Mouse (Mus musculus): Measurements from ENCODE around the gene Slc7a7.
A peak's percentile ranks its signal among the peaks of the same experiment; 100 is the strongest.

Slc7a7 gene

DNA sequence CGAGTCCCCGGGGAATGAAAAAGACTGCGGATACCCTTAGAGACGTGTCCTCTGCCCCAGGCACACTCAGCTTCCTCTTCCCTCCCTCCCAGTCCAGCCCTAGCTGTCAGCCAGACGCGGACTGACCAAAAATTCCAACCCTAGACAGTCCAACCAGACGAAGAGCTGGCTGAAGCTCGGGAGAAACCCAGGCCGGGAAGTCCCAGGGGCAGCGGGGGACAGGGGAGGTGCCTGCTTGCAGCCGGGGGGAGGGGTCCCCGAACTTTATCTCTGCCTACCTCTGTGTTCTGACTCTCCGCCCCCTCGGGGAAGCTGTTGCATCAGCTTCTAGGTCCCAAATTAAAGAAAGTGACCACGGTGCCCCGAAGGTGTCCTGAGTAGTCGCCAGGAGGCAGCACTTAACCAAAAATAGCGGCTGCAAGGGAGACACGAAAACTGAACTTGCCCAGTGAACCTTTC lies at the start of gene Slc7a7:
Slc7a7 (minus strand) TSS at position 158 of the 459 bp plus-strand sequence.
- no peak for DNase-seq (ENCODE audit: low spot score)

DNA sequence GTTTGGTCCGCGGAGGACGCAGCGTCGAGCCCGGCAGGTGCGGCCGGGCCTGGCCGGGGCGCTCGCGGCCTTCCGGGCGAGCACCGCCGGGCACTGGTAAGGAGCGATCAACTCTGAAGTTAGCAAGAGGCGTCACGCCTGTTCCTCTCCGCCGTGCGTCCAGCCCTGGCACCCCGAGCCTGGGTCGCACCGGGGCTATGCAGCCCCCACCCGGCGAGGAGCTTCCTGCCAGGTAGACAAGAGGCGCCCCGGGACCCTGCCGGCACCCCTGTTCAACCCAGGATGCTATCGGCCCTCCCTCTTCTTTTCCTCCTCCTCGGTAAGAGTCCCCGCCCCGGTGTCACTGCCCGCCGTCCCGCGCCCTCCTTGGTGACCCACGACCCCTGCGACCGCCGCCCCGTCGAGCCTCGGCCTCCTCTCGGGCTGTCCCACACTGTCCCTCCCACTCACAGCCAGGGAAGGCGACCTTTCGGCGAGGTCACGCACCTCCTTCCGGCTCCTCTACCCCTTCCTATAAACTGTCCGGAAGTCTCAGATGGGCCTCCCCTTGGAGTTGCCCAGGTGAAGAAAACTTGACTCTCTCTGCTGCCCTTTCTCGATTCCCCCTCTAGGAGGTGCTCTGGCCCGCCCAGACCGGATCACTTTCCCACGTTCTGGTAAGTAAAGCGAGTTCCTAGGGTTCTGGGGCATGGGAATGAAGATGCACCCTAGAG lies 46.9 kb upstream of the Slc7a7 start:
- DNase-seq (ENCODE audit: low spot score) = peak; percentile 78

DNA sequence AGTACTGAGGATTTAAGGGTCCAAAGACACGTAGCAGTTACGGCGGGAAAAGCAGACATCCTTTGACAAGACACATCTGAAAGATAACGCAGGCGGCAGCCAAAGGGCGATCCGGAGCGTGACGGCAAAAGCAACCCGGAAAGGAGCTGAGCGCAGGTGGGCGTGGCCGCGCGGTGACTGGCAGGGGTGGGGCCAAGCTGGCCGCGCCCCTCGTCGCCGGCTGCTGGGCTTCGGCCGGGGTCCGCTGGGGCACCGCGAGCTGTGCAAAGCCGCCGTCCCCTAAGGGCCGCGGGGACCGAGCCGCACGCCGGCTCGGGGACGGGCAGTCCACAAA lies 46.3 kb upstream of the Slc7a7 start, which contains the start of gene Lrp10:
Lrp10 (plus strand) TSS at position 179 of the 334 bp plus-strand sequence.
- DNase-seq (ENCODE audit: low spot score) = peak; percentile 89

DNA sequence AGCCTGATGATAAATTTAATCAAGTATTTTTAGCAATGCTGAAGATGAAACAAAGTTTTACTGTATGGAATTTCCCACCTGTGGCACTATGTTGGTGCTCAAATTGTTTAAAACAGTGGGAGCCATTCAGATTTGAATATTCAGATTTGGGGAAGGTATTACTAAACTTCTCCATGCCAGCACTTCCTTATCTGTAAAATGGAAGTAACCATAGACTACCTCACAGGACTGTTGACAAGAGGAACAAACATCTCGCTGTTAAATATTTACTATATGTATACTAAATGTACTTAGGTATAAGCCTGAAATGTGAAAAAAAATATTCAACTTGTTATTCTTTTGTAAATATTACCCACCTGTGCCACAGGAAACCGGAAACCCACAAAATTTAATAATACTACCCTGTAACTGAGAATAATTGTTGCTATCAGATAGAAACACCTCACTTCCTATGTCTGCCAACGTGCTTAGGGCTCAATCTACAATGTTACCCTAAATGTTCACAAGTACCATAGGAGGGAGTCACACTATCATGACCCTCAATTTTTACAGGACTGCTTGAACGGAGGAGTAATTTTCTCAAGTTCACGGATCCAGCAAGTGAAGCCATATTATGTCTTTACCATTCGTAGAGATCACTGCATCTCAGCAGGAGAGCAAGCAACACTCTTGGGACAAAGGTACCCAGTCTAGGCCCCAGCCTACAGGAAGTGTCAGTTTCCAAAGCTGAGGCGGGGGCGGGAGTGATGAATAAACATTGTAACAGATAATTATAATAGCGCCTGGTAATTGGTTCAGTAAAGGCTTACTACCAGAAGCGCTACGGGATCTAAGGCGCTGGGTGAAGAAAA lies 45.8 kb upstream of the Slc7a7 start:
- DNase-seq (ENCODE audit: low spot score) = no peak

DNA sequence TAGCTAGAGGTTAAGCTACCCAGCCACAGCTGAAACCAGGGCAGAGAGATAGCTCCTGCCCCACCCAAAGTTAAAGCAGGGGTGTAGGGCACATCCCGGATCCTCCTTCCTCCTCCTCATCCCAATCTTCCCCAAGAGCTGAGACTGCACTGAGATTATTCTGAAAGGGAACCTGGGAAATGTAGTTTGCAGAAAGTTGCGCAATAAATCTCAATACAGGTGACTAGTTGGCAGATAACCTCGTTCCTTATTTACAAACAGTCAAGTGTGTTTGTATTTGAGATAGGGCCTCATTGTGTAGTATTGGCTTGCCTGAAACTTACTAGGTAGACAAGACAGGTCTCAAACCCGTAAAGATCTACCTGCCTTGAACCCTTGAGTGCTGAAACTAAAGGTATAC lies 44.6 kb upstream of the Slc7a7 start:
- no peak for DNase-seq (ENCODE audit: low spot score)

DNA sequence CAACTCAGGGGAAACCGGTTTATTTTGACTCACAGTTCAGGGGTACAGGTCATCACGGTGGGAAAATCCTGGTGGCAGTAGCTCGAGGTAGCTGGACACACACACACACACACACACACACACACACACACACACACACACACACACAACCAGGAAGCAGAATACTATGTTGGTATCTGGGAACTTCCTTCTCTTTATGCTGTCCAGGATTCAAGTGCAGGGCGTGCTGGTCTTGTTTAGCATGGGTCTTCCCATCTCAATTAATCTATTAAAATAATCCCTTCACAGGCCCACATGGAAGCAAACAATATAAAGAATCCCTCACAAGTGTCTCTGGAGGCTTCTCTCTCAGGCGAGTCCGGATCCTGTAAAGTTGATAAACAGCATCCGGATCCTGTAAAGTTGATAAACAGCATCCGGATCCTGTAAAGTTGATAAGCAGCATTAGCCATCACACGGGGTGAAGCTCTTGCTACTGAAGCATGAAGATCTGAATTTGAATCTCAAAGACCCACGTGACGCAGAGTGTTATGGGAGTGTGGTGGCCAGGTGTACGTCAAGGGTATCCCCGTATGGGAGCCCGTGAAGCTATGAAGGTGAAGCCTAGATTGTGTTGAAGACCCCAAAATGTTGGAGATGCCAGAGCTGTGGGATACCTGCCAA lies 40.5 kb upstream of the Slc7a7 start:
- DNase-seq (ENCODE audit: low spot score) = no peak

DNA sequence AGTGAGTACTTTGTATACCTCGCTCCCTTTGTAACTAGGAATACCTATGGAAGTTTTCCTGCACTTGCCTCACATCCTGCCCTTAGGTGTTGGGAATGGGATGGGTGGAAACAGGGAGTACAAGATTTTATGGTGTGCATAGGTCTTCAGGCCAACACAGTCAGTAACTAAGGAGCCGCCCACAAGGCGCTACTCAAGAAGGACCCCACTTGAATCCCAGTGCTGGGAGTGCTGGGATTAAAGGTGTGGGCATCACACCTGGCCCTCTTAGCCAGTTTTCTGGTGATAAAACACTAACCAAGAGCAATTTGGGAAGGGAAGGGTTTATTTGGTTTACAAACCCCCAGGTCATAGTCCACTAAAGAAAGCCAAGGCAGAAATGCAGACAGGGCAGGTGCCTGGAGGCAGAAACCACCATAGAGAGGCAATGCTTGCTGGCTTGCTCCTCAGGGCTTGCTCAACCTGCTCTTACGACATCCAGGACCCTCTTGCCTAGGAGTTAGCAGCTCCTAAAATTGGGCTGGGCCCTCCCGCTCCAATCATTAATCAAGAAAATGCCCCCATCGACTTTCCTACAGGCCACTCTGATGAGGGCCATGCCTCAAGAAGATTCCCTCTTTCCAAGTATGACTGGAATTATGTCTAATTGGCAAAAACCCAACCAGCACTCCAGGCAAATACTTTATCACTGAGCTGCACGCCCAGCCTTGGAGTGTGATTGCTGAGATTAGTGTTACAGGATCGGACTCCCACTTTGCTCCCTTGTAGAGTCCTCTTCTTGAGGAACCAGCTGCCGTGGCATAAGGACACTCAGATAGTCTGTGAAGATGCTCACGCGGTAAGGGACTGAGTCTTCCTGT lies 37.3 kb upstream of the Slc7a7 start:
- no peak for DNase-seq (ENCODE audit: low spot score)

DNA sequence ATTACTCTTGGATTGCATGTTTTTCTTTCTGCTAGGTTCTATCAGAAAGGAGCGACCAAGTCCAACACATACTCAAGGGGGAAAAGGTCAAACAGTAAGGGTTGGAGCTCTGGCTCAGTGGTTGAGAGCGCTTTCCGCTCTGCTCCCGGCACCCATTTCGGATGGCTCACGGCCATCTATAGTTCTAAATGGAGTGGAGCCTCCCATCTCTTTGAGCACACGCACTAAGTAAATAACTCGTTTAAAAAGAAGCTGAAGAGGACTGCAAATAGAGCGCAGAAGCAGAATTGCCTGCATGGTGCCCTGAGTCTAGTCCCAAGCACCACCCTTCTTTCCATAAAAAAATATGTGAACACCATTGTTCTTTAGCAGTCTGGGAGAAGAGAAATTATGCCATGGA lies 36.0 kb upstream of the Slc7a7 start:
- no peak for DNase-seq (ENCODE audit: low spot score)

DNA sequence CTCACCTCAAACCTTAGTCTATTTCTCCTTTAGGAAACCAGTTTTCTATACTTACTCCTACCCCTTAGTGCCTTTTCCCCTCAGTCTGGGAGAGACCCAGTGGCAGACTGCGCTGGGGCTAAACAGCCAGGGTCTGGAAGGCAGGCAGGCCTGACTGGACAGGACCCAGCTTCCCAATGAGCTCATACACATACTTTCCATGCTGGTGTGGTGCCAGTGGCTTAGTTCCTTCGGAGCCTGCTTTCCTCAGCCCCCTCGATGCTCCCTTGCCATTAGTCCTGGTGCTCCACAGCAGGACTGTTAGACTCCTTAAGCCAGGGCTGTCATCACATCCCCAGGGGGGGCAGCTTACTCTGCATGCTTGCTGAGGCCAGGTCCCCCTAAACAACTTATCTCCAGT lies 27.9 kb upstream of the Slc7a7 start:
- no peak for DNase-seq (ENCODE audit: low spot score)

DNA sequence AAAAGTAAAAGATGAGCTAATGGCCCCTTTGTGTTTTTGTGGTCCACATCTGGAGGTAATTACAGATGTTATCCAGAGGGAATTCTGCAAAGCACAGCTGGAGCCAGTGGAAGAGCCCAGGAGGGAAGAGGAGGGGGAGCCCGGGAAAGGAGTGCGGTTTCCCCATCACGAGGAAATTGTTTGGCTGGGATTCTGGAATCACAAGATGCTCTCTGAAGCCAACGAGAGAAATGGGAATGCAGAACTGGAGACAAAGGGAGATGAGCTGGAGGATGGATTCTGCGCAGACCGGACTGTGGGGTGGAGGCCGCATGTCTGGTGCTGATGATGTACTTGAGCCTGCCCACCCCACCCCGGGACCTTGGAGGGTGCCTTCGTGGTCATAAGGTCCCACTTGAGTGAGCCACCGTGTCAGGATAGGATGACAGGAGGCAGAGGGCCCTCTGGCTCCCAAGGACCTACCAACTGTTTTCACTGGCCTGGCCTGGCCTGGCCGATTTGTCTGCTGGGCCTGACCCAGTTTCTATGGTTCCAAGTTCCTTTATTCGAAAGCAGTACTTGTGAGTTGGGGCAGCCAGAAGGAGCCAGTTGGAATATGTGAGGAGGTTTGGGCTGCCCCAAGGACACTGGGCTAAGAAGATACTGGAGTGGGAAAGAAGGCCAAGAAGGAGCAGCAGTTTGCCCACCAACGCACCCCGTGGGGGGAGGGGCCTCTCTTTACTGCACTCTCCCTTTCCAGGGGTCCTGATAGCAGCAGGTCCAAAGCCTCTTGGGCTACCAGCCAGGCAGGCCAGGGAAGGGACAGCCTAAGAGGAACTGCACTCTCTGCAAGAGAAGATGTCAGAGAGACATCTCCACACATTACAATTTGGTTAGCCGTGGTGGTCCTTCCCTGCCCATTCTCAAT lies 26.4 kb upstream of the Slc7a7 start:
- no peak for DNase-seq (ENCODE audit: low spot score)

DNA sequence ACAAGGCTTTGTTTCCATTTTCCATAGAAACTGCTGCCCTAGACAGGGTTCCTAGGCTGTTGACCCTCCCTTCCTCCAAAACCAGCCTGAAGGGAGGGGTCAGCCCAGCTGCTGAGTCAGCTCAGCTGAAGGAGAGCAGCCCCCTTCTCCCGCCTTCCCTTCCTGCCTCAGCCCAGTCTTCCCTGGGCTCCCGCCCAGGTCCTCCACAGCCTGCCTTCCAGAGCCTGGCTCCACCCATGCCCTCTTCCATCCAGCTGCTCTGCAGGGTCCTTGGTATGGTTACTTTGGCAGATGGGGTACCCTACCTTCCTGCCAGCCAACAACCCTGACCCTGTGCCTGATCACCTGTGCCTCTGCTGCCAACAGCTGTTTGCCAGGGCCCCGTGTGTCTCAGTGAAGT lies 25.6 kb upstream of the Slc7a7 start:
- DNase-seq (ENCODE audit: low spot score) = no peak

DNA sequence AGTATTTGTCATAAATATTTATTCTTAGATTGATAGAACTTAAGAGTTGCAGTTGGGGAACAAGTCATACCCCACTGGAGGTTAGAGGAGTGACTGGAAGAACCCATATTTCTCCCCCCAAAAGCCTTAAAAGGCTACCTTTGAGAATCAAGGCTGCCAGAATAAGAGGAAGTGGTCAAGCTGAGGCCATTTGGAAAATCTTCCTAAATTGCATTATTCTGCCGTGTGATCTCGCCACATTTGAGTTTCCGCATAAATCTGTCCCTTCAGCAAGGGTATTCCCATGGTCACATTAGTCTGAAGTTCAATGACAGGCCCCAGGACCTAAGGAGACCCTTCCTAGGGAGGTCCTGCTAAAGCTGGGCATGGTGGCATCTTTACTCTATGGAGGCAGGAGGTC lies 25.0 kb upstream of the Slc7a7 start:
- no peak for DNase-seq (ENCODE audit: low spot score)

DNA sequence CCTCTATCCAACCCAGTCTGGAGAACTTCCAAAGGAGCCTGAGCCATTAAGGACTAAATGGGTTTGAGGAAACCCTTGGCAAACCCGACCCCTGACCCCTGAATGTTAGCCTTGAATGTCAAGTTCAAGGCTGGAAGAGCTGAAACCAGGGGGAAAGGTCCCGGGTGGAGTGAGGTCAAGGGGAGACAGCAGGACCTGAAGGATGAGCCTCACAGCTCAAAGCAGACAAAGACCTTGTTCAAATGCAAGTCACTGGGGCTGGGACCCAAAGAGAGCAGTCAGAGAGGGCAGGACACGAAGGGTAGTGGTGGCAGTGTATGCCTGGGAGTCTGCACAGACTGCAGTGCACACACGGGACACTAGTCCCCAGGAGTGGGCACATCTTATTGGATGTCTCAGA lies 23.8 kb upstream of the Slc7a7 start:
- DNase-seq (ENCODE audit: low spot score) = no peak

DNA sequence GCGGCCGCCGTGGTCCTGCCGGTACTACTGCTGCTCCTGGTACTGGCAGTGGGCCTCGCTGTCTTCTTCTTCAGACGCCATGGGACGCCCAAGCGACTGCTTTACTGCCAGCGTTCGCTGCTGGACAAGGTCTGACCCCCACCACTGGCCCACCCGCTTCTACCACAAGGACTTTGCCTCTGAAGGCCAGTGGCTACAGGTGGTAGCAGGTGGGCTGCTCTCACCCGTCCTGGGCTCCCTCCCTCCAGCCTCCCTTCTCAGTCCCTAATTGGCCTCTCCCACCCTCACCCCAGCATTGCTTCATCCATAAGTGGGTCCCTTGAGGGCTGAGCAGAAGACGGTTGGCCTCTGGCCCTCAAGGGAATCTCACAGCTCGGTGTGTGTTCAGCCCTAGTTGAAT lies 23.0 kb upstream of the Slc7a7 start:
- no peak for DNase-seq (ENCODE audit: low spot score)

DNA sequence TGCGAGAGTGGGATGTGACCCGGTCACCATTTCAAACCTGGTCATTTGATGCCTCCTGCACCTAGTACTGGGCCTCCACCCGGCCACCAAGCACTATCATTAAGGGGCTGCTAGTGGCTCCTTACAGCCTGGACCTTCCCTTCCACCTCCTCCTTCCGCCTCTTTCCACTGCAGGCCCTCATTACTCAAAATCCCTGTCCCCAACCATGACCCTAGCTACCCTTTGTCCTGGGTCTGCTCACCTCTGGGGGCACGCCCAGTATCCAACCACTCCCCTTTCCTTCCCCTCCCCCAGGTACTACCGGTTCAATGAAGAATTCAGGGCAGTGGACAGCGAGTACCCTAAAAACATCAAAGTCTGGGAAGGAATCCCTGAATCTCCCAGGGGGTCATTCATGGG lies 22.0 kb upstream of the Slc7a7 start:
- no peak for DNase-seq (ENCODE audit: low spot score)

DNA sequence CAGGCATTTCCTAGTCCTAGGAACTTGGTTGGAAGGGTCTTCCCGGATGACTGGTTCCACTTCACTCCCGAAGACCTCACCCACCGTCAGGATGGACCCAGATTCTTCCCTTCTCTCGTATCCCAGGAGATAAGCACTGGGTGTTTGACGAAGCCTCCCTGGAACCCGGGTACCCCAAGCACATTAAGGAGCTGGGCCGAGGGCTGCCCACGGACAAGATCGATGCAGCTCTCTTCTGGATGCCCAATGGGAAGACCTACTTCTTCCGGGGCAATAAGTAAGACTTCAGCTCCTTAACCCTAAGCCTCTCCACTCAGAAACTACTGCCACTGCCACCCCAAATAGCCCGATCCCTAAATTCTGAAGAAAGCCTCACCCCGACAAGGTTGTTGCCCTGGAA lies 21.6 kb upstream of the Slc7a7 start:
- no peak for DNase-seq (ENCODE audit: low spot score)

DNA sequence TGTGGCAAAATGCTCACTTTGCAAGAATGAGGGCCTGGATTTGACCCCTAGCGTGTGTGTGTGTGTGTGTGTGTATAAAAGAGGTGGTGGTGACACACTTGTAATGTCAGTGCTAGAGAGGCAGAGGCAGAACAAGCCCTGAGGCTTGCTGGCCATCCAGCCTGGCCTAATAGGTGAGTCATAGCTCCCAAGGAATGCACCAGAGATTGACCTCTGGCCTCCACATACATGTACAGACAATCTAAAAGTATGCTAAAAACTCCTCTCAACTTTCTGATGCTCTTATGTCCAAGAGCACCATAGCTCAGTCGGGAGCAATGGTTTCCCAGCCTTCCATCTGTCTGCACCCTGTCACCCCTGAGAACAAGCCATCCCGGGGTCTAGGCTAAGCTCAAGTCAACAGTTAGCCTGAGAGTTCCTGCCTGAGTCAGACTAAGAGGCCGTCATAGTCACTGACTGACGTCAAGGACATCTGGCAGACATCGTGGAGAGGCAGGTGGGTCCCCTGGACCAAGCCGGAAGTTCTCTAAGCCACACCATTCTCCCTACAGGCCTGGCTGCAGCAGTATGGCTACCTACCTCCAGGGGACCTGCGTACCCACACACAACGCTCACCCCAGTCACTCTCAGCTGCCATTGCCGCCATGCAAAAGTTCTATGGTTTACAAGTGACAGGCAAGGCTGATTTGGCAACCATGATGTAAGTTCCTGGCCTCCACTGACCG lies 17.8 kb upstream of the Slc7a7 start:
- DNase-seq (ENCODE audit: low spot score) = no peak

DNA sequence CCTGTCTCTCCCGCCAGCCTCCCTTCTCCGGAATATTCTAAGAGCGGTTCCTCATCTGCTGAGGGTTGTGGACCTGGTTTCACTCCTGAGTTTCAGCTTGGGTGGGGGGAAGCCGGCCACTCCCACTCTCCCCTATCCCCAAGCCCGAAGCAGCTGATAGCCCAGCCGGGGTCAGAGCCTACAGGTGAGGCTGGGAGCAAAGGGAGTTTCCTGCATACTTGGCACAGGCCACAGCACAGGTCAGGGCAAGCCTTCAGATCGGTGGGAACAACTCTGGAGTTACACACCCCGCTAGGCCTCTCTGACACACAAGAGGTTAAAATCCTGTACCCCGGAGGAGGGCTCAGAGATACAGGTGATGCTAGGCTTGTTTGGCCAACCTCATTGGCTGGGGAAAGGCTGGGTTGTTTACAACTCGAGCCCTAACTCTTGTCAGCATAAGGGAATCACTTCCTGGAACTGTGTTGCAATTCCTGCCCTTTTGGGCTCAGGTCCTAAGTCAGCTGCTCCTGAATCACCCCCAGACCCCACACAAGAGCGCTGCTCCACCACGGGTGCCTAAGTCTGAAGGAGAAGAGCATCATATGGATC lies 16.5 kb upstream of the Slc7a7 start:
- DNase-seq (ENCODE audit: low spot score) = no peak

DNA sequence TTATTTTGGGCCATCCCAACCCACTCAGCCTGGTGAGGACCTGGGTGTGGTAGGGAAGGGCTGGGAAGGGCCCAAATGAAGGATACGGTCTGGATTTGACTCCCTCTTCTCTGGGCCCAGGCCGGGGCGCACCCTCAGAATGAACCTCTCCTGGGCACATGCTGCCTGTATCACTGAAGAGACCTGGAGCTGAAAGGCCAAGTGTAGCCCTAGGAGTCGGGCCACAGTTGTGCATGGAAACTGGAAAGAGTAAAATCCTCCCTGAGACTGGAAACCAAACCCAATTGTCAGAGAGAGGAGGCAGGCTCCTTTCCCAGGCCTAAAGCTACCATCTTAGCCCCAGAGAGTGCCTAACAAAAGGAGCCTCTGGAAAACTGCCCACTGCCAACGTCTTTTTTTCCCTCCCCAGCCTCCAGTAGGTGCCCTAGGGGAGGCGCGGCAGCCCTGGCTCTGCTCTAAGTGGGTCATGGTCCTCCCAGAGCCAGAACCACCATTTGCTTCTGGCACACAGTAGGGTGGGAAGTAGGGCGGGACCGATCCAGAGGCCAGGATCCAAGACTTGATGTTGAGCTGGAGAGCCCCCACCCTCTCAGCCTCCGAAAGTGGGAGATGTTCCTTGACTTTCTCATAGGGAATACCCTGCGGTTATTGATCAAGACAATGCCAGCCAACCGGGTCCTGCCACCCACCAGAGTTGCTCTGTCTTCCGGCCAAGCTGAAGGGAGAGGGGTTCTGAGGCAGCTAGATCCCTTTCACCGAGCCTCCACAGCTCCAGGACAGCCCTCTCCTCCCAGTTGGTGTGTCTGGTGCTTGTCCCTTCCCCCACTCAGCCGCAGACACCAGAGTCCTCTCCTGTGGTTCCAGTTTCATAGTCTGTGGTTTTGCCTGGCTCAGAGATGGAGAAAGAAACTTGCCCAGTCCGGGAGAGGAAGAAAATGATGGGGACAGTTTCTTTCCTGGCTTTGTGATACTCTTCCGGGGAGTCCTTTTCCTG lies 15.6 kb upstream of the Slc7a7 start:
- no peak for DNase-seq (ENCODE audit: low spot score)

Data from T-cell, adult 2 months (primary cell).